In the genomic region with DNA sequence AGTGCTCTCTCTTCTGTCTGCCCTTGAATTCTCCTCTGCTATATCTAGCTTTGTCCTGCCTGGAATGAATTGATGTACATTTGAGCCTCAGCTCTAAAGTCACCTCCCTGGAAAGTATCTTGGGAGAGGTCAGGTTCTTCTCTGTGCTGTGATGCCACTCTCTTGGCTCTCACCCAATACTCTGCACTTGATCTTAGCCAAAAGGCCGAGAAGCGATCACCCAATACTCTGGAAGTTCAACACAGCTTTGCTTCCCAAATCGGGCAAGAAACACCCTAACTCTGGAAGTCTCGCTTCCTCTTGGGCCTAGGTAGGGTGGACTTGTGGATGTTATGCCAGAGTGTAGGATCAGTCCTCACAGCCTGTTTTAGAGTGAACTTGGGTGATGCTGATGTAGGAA, we compare ENCODE assay signal across 23 mouse cellular contexts. TPM values are rescaled to one million over a fixed set of nuclear protein-coding genes. Genes with fewer than 3 reads are reported as not detected.
DNase-seq lines count a peak whose midpoint lies in the region; ATAC-seq and TF ChIP-seq lines count a peak whose summit lies in the region.
"Had no signal": no experiment of that assay in that cellular context is flagged by ENCODE, and none has a peak within 500 bp of the region (broad histone marks: within the 10 kb centered on the region; RNA-seq: fewer than 3 reads in every experiment).

No protein-coding gene starts in this region.

- DNase-seq in gastrocnemius, adult 2 months, result no peak
- no peak for DNase-seq in gastrocnemius, postnatal 25 days
- DNase-seq in heart, adult 18-20 months, result no peak
- DNase-seq in liver, embryonic 13.5 days, result no peak
- no peak for DNase-seq in liver, embryonic 11.5 days (ENCODE audit: low spot score)
- DNase-seq in skeletal muscle tissue, adult 2 months (ENCODE audit: low read depth, low spot score), result peak; percentile 60
- DNase-seq: adrenal gland, postnatal 10 days; cerebellum, adult 9-10 months; kidney, postnatal 4 days; layer of hippocampus, adult 9-11 months; lung, embryonic 14.5 days; lung, postnatal 36 days; spleen, adult 18-20 months; thymus, adult 18-20 months had no signal

- H3K27me3 ChIP-seq in heart, embryonic 16.5 days (ENCODE audit: control insufficient read depth, insufficient read depth, low read length), result no peaks in the 10 kb centered on the region
- H3K27me3 ChIP-seq in liver, embryonic 13.5 days, result 0 out of 2 replicates have a peak, but pooled peaks cover 12% of the 10 kb centered on the region
- H3K27me3 ChIP-seq in liver, embryonic 11.5 days (replicated peaks; ENCODE audit: control insufficient read depth, insufficient read depth, low read length), result no peaks in the 10 kb centered on the region
- H3K27me3 ChIP-seq: embryonic facial prominence, embryonic 12.5 days; neural tube, embryonic 15.5 days had no signal

- peak overlapping the region; percentile 97 for H3K27ac ChIP-seq in gastrocnemius, adult 2 months
- peak overlapping the region; percentile 47 for H3K27ac ChIP-seq in heart, embryonic 16.5 days (ENCODE audit: low read length)
- peak overlapping the region; percentile 98 for H3K27ac ChIP-seq in liver, embryonic 13.5 days
- H3K27ac ChIP-seq in liver, embryonic 11.5 days (ENCODE audit: low read depth, low read length), result no peak overlapping the region
- H3K27ac ChIP-seq: embryonic facial prominence, embryonic 12.5 days; kidney, embryonic 15.5 days had no signal

- no peak overlapping the region for H3K4me2 ChIP-seq in heart, embryonic 16.5 days (ENCODE audit: low read depth, low read length)
- 0 out of 2 replicates have a peak overlapping the region, but pooled peaks have one; percentile 97 for H3K4me2 ChIP-seq in liver, embryonic 13.5 days
- H3K4me2 ChIP-seq in liver, embryonic 11.5 days, result no peak overlapping the region

- WGBS in heart, embryonic 16.5 days, result 70% methylated on average over 4 of the region's 4 CpGs
- 89% methylated on average over 4 of the region's 4 CpGs for WGBS in liver, embryonic 13.5 days (ENCODE audit: insufficient replicate concordance)
- WGBS in liver, embryonic 11.5 days, result 94% methylated on average over 4 of the region's 4 CpGs

- H3K4me3 ChIP-seq in gastrocnemius, adult 2 months, result peak overlapping the region; percentile 74
- H3K4me3 ChIP-seq in heart, embryonic 16.5 days (ENCODE audit: low read length), result no peak overlapping the region
- no peak overlapping the region for H3K4me3 ChIP-seq in liver, embryonic 13.5 days (replicated peaks)
- H3K4me3 ChIP-seq in liver, embryonic 11.5 days (ENCODE audit: low read depth, low read length), result no peak overlapping the region
- H3K4me3 ChIP-seq: embryonic facial prominence, embryonic 12.5 days; neural tube, embryonic 15.5 days had no signal

- no peaks in the 10 kb centered on the region for H3K9me3 ChIP-seq in heart, embryonic 16.5 days (replicated peaks; ENCODE audit: control insufficient read depth, low read length)
- H3K9me3 ChIP-seq in liver, embryonic 13.5 days (replicated peaks), result no peaks in the 10 kb centered on the region
- H3K9me3 ChIP-seq in liver, embryonic 11.5 days (ENCODE audit: control insufficient read depth, low read length), result no peaks in the 10 kb centered on the region
- H3K9me3 ChIP-seq: embryonic facial prominence, embryonic 12.5 days; G1E; kidney, embryonic 15.5 days; neural tube, embryonic 15.5 days had no signal

- no peak for TF ChIP-seq CTCF in gastrocnemius, adult 2 months (IDR thresholded peaks at IDR 0.05)

- H3K4me1 ChIP-seq in heart, embryonic 16.5 days (ENCODE audit: control insufficient read depth, insufficient read depth, low read length), result peaks cover 57% of the 10 kb centered on the region
- peaks cover 77% of the 10 kb centered on the region for H3K4me1 ChIP-seq in liver, embryonic 13.5 days (replicated peaks)
- peaks cover 53% of the 10 kb centered on the region for H3K4me1 ChIP-seq in liver, embryonic 11.5 days (replicated peaks; ENCODE audit: control insufficient read depth, insufficient read depth, low read length)

- no peak overlapping the region for H3K9ac ChIP-seq in heart, embryonic 16.5 days (ENCODE audit: low read length)
- H3K9ac ChIP-seq in liver, embryonic 13.5 days, result peak overlapping the region; percentile 100
- no peak overlapping the region for H3K9ac ChIP-seq in liver, embryonic 11.5 days (ENCODE audit: low read depth, low read length)
- H3K9ac ChIP-seq: embryonic facial prominence, embryonic 12.5 days; hindbrain, embryonic 14.5 days; kidney, embryonic 15.5 days; lung, embryonic 14.5 days had no signal

- no peak for ATAC-seq in heart, embryonic 16.5 days (replicated peaks; ENCODE audit: extremely low read depth, insufficient read depth, low FRiP score)
- ATAC-seq in liver, embryonic 13.5 days (ENCODE audit: low read depth), result no peak
- no peak for ATAC-seq in liver, embryonic 11.5 days (replicated peaks; ENCODE audit: low FRiP score)
- ATAC-seq: activated CD4-positive, CD25-positive, alpha-beta regulatory T cell, adult 4 months; forebrain, embryonic 14.5 days; midbrain, embryonic 16.5 days had no signal

- intact Hi-C loops in gastrocnemius, adult 2 months (cut with DNase I), result loop anchor here (5.0 kb wide), 1 partner anchor 145 kb away; the partner anchor contains the start of gene Ubl7

- no peaks in the 10 kb centered on the region for H3K36me3 ChIP-seq in heart, embryonic 16.5 days (ENCODE audit: control insufficient read depth, insufficient read depth)
- H3K36me3 ChIP-seq in liver, embryonic 13.5 days, result peaks cover 2% of the 10 kb centered on the region
- no peaks in the 10 kb centered on the region for H3K36me3 ChIP-seq in liver, embryonic 11.5 days (ENCODE audit: control insufficient read depth, insufficient read depth, low read length)
- H3K36me3 ChIP-seq: embryonic facial prominence, embryonic 12.5 days; kidney, embryonic 15.5 days; neural tube, embryonic 15.5 days had no signal

RNA-seq across cellular contexts. Expression of gene Clk3, which starts 1.6 kb away (rescaled TPM):
- 10 to 100 TPM; 45.4 to 50.4 TPM for total RNA-seq in gastrocnemius, adult 2 months (2021)
- 10 to 100 TPM; 28.7 to 31.3 TPM for total RNA-seq in gastrocnemius, postnatal 25 days (2021)
- polyA plus RNA-seq in heart, embryonic 16.5 days (2015; fragmentation: Nextera tagmentation; extraction: Ambion mirVana), result 57.9 and 67.5 TPM in 2 replicates
- 10 to 100 TPM; 21.3 to 29.0 TPM for total RNA-seq in heart, adult 18-20 months (2021)
- 86.2 and 97.4 TPM in 2 replicates for polyA plus RNA-seq in liver, embryonic 13.5 days (2015; fragmentation: Nextera tagmentation; extraction: Ambion mirVana)
- polyA plus RNA-seq in liver, embryonic 11.5 days (2014; fragmentation: Nextera tagmentation; extraction: Ambion mirVana), result 85.0 and 85.1 TPM in 2 replicates

RNA-seq across cellular contexts. Expression of gene Edc3, which starts 58.9 kb away (rescaled TPM):
- 1 to 10 TPM; 5.9 to 6.6 TPM for total RNA-seq in gastrocnemius, adult 2 months (2021)
- 1 to 10 TPM; 4.9 to 6.0 TPM for total RNA-seq in gastrocnemius, postnatal 25 days (2021)
- polyA plus RNA-seq in heart, embryonic 16.5 days (2015; fragmentation: Nextera tagmentation; extraction: Ambion mirVana), result 18.2 and 19.5 TPM in 2 replicates
- total RNA-seq in heart, adult 18-20 months (2021), result 1 to 10 TPM; 4.7 to 6.6 TPM
- polyA plus RNA-seq in liver, embryonic 13.5 days (2015; fragmentation: Nextera tagmentation; extraction: Ambion mirVana), result 16.7 and 18.4 TPM in 2 replicates
- polyA plus RNA-seq in liver, embryonic 11.5 days (2014; fragmentation: Nextera tagmentation; extraction: Ambion mirVana), result 22.2 and 23.5 TPM in 2 replicates
